Mouse (Mus musculus): Measurements from ENCODE around the gene Mmd2. TPM values are rescaled to one million over a fixed set of nuclear protein-coding genes. Genes with fewer than 3 reads are reported as not detected.

The Mmd2 gene
- total and polyA plus RNA-seq, 3 experiments, result 0.29 to 0.31 (median 0.30) TPM

DNA sequence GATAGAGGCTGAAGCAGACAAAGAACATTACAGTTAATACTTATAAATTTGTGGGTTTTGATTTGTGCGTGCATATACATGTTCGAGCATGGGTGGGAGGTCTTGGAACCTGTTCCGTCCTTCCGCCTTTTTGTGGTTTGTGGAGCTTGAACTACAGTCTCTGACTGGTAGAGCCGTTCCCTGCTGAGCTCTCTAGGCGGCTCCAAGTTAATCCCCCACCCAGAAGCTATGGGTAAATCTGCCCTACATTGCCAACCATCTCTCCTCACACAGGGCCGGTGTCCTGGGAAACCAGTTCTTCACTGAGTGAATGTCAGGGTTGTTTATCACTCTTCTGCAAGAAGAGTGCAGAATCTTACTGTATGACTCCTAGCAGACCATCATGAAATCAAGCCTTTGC lies 39.6 kb upstream of the Mmd2 start:
- DNase-seq, result no peak
- Histone ChIP-seq H3K79me2 (replicated peaks; ENCODE audit: control insufficient read depth, insufficient read depth, low read length) (peaks cover 10% of the 10 kb centered on the region), H3K27ac (no peak overlapping the region), H3K9ac (ENCODE audit: low read depth, low read length) (no peak overlapping the region), H3K4me1 (ENCODE audit: control insufficient read depth, insufficient read depth, low read length) (no peaks in the 10 kb centered on the region), H3K27me3 (ENCODE audit: control insufficient read depth, insufficient read depth, low read length) (no peaks in the 10 kb centered on the region), H3K36me3 (ENCODE audit: control insufficient read depth, insufficient read depth, low read length) (no peaks in the 10 kb centered on the region), H3K4me3 (no peak overlapping the region)
- WGBS, result 90% methylated on average over 7 of the region's 7 CpGs
- TF ChIP-seq EP300 (IDR thresholded peaks at IDR 0.05; ENCODE audit: insufficient read depth, low read depth, low read length), result no peak
- no peak for TF ChIP-seq POLR2A (IDR thresholded peaks at IDR 0.05; ENCODE audit: insufficient read depth, low read depth, low read length)
- TF ChIP-seq CTCF (IDR thresholded peaks at IDR 0.05), result no peak
- intact Hi-C loops (cut with DNase I), result no loop called here

GRCm38 (mm10) chr5:142641331-142642051 lies 32.9 kb upstream of the Mmd2 start:
- WGBS, result 81% methylated on average over 6 of the region's 6 CpGs
- TF ChIP-seq POLR2A (IDR thresholded peaks at IDR 0.05; ENCODE audit: insufficient read depth, low read depth, low read length) (no peak), EP300 (IDR thresholded peaks at IDR 0.05; ENCODE audit: insufficient read depth, low read depth, low read length) (no peak), CTCF (IDR thresholded peaks at IDR 0.05) (no peak)
- intact Hi-C loops (cut with DNase I), result no loop called here

GRCm38 (mm10) chr5:142640088-142640487 lies 31.5 kb upstream of the Mmd2 start:
- DNase-seq, result no peak
- Histone ChIP-seq H3K36me3 (ENCODE audit: control insufficient read depth, insufficient read depth, low read length) (no peaks in the 10 kb centered on the region), H3K4me1 (ENCODE audit: control insufficient read depth, insufficient read depth, low read length) (no peaks in the 10 kb centered on the region), H3K4me3 (no peak overlapping the region), H3K27me3 (ENCODE audit: control insufficient read depth, insufficient read depth, low read length) (no peaks in the 10 kb centered on the region), H3K79me2 (replicated peaks; ENCODE audit: control insufficient read depth, insufficient read depth, low read length) (peaks cover 4% of the 10 kb centered on the region), H3K9ac (ENCODE audit: low read depth, low read length) (no peak overlapping the region), H3K27ac (no peak overlapping the region)
- 89% methylated on average over 5 of the region's 5 CpGs for WGBS
- intact Hi-C loops (cut with DNase I), result no loop called here
- TF ChIP-seq POLR2A (IDR thresholded peaks at IDR 0.05; ENCODE audit: insufficient read depth, low read depth, low read length) (no peak), CTCF (IDR thresholded peaks at IDR 0.05) (no peak), EP300 (IDR thresholded peaks at IDR 0.05; ENCODE audit: insufficient read depth, low read depth, low read length) (no peak)

More at GRCm38 (mm10) chr5:142641331-142642051, 32.9 kb upstream of the Mmd2 start:
- H3K79me2 ChIP-seq (replicated peaks; ENCODE audit: control insufficient read depth, insufficient read depth, low read length), result peaks cover 4% of the 10 kb centered on the region
- H3K27ac ChIP-seq, result no peak overlapping the region
- no peak overlapping the region for H3K4me3 ChIP-seq
- H3K4me1 ChIP-seq (ENCODE audit: control insufficient read depth, insufficient read depth, low read length), result no peaks in the 10 kb centered on the region
- DNase-seq, result no peak
- H3K36me3 ChIP-seq (ENCODE audit: control insufficient read depth, insufficient read depth, low read length), result no peaks in the 10 kb centered on the region
- H3K9ac ChIP-seq (ENCODE audit: low read depth, low read length), result no peak overlapping the region
- H3K27me3 ChIP-seq (ENCODE audit: control insufficient read depth, insufficient read depth, low read length), result no peaks in the 10 kb centered on the region

DNA sequence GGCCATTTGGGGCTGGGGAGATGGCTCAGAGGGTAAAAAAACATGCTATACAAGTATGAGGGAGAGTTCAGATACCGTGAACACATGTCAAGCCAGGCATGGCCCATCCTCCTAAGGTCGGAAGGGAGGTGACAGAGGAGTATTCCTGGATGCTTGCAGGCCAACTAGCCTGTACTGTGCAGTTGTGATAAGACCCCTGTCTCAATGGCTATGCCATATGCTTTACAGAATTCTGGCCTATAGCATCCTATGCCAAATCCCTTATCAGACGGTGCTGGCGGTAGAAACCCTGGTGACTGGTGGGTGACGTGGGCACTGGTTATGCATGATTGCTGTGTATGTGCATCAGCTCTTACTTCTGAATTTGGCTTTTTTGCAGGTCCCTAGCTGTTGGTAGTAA lies 29.2 kb upstream of the Mmd2 start:
- Histone ChIP-seq H3K79me2 (replicated peaks; ENCODE audit: control insufficient read depth, insufficient read depth, low read length) (peaks cover 2% of the 10 kb centered on the region), H3K4me3 (no peak overlapping the region), H3K4me1 (ENCODE audit: control insufficient read depth, insufficient read depth, low read length) (no peaks in the 10 kb centered on the region), H3K27me3 (ENCODE audit: control insufficient read depth, insufficient read depth, low read length) (no peaks in the 10 kb centered on the region), H3K36me3 (ENCODE audit: control insufficient read depth, insufficient read depth, low read length) (no peaks in the 10 kb centered on the region), H3K27ac (no peak overlapping the region), H3K9ac (ENCODE audit: low read depth, low read length) (no peak overlapping the region)
- no peak for DNase-seq
- WGBS, result 82% methylated on average over 5 of the region's 5 CpGs
- intact Hi-C loops (cut with DNase I), result loop anchor here (10.0 kb wide), 1 partner anchor 273 kb away; no protein-coding TSS in a partner anchor
- no peak for TF ChIP-seq POLR2A (IDR thresholded peaks at IDR 0.05; ENCODE audit: insufficient read depth, low read depth, low read length)
- no peak for TF ChIP-seq EP300 (IDR thresholded peaks at IDR 0.05; ENCODE audit: insufficient read depth, low read depth, low read length)

DNA sequence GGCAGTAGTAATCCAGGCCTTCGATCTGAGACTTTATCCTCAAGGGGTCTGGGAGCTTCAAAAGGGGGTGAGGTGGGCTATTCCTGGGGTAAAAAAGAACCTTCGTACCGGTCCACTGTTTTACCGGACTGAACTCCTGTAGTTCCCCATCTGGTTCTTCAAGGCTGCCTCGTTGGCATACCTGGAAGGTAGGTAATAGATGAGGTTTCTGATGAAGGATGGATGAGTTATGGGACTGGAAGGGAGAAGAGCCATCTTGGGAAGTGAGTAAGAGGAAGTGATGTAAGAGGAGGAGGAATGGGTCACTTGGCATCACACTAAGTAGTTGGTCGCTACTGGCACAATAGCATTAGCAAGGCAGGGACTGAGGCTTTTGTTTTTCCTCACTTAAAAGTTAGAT lies 21.6 kb upstream of the Mmd2 start:
- DNase-seq, result no peak
- H3K79me2 ChIP-seq (replicated peaks; ENCODE audit: control insufficient read depth, insufficient read depth, low read length), result 0 out of 2 replicates have a peak, but pooled peaks cover 1% of the 10 kb centered on the region
- intact Hi-C loops (cut with DNase I), result loop anchor here (10.0 kb wide), 1 partner anchor 265 kb away; no protein-coding TSS in a partner anchor

GRCm38 (mm10) chr5:142629663-142630025 lies 21.0 kb upstream of the Mmd2 start:
- peak overlapping the region; percentile 89 for H3K27ac ChIP-seq
- peak overlapping the region; percentile 90 for H3K9ac ChIP-seq (ENCODE audit: low read depth, low read length)
- TF ChIP-seq EP300 (IDR thresholded peaks at IDR 0.05; ENCODE audit: insufficient read depth, low read depth, low read length) (no peak), POLR2A (IDR thresholded peaks at IDR 0.05; ENCODE audit: insufficient read depth, low read depth, low read length) (no peak), CTCF (IDR thresholded peaks at IDR 0.05) (no peak)
- H3K4me1 ChIP-seq (ENCODE audit: control insufficient read depth, insufficient read depth, low read length), result peaks cover 4% of the 10 kb centered on the region
- no peaks in the 10 kb centered on the region for H3K27me3 ChIP-seq (ENCODE audit: control insufficient read depth, insufficient read depth, low read length)
- no peaks in the 10 kb centered on the region for H3K36me3 ChIP-seq (ENCODE audit: control insufficient read depth, insufficient read depth, low read length)
- under 1% methylated on average over 40 of the region's 41 CpGs for WGBS
- no peak for DNase-seq
- intact Hi-C loops (cut with DNase I), result loop anchor here (10.0 kb wide), 1 partner anchor 265 kb away; no protein-coding TSS in a partner anchor
- peak overlapping the region; percentile 98 for H3K4me3 ChIP-seq
- H3K79me2 ChIP-seq (replicated peaks; ENCODE audit: control insufficient read depth, insufficient read depth, low read length), result 0 out of 2 replicates have a peak, but pooled peaks cover 1% of the 10 kb centered on the region

More for the DNA sequence above, 21.6 kb upstream of the Mmd2 start:
- WGBS, result 7% methylated on average over 6 of the region's 6 CpGs
- H3K27me3 ChIP-seq (ENCODE audit: control insufficient read depth, insufficient read depth, low read length), result no peaks in the 10 kb centered on the region
- peak overlapping the region; percentile 89 for H3K27ac ChIP-seq
- peak overlapping the region; percentile 90 for H3K9ac ChIP-seq (ENCODE audit: low read depth, low read length)
- H3K4me1 ChIP-seq (ENCODE audit: control insufficient read depth, insufficient read depth, low read length), result peaks cover 4% of the 10 kb centered on the region
- peak overlapping the region; percentile 98 for H3K4me3 ChIP-seq
- TF ChIP-seq EP300 (IDR thresholded peaks at IDR 0.05; ENCODE audit: insufficient read depth, low read depth, low read length) (no peak), CTCF (IDR thresholded peaks at IDR 0.05) (no peak), POLR2A (IDR thresholded peaks at IDR 0.05; ENCODE audit: insufficient read depth, low read depth, low read length) (no peak)
- no peaks in the 10 kb centered on the region for H3K36me3 ChIP-seq (ENCODE audit: control insufficient read depth, insufficient read depth, low read length)
